24 mouse cellular contexts compared by ENCODE assay signal in genomic region chr7:28645947-28646475, GRCm38 (mm10). TPM values are rescaled to one million over a fixed set of nuclear protein-coding genes. Genes with fewer than 3 reads are reported as not detected.
DNase-seq lines count a peak whose midpoint lies in the region; ATAC-seq and TF ChIP-seq lines count a peak whose summit lies in the region.
"Had no signal": no experiment of that assay in that cellular context is flagged by ENCODE, and none has a peak within 500 bp of the region (broad histone marks: within the 10 kb centered on the region; RNA-seq: fewer than 3 reads in every experiment).

No protein-coding gene starts in this region.

- TF ChIP-seq CTCF in liver, embryonic 14.5 days (IDR thresholded peaks at IDR 0.05; ENCODE audit: low read depth): no peak
- TF ChIP-seq CTCF in liver, postnatal 0 days (IDR thresholded peaks at IDR 0.05; ENCODE audit: low read depth): no peak

- H3K9ac ChIP-seq in embryonic facial prominence, embryonic 13.5 days: no peak overlapping the region
- no peak overlapping the region for H3K9ac ChIP-seq in liver, embryonic 14.5 days (replicated peaks)
- no peak overlapping the region for H3K9ac ChIP-seq in liver, embryonic 11.5 days (ENCODE audit: low read depth, low read length)
- H3K9ac ChIP-seq in liver, postnatal 0 days (replicated peaks): no peak overlapping the region
- H3K9ac ChIP-seq: forebrain, embryonic 13.5 days; hindbrain, embryonic 14.5 days had no signal

- ATAC-seq in embryonic facial prominence, embryonic 13.5 days (ENCODE audit: insufficient number of reproducible peaks, insufficient read depth, low FRiP score, low TSS enrichment, low read depth): peak; percentile 3; the same call in 1 of the 2 replicates
- peak; percentile 62 for ATAC-seq in liver, embryonic 14.5 days (ENCODE audit: insufficient read depth)
- no peak for ATAC-seq in liver, embryonic 11.5 days (replicated peaks; ENCODE audit: low FRiP score)
- ATAC-seq in liver, postnatal 0 days: peak; percentile 96
- ATAC-seq: forebrain, embryonic 13.5 days; intestine, embryonic 16.5 days had no signal

- H3K27me3 ChIP-seq in embryonic facial prominence, embryonic 13.5 days: no peaks in the 10 kb centered on the region
- H3K27me3 ChIP-seq in embryonic facial prominence, embryonic 10.5 days (replicated peaks; ENCODE audit: low read depth, poor library complexity, severe bottlenecking): no peaks in the 10 kb centered on the region
- no peaks in the 10 kb centered on the region for H3K27me3 ChIP-seq in liver, embryonic 14.5 days (ENCODE audit: control insufficient read depth, insufficient read depth, low read length)
- H3K27me3 ChIP-seq in liver, embryonic 11.5 days (replicated peaks; ENCODE audit: control insufficient read depth, insufficient read depth, low read length): no peaks in the 10 kb centered on the region
- H3K27me3 ChIP-seq in liver, postnatal 0 days (ENCODE audit: insufficient read depth, low read length): no peaks in the 10 kb centered on the region
- no peaks in the 10 kb centered on the region for H3K27me3 ChIP-seq in hindbrain, embryonic 10.5 days (ENCODE audit: insufficient read depth, poor library complexity, severe bottlenecking)
- H3K27me3 ChIP-seq: CH12.LX; forebrain, embryonic 13.5 days had no signal

- DNase-seq in embryonic facial prominence, embryonic 10.5 days (ENCODE audit: low spot score): no peak
- DNase-seq in liver, embryonic 14.5 days (ENCODE audit: low read depth in 3 of 3, low spot score in 3 of 3): peak; percentile 10 to 25 (median 16)
- no peak for DNase-seq in liver, embryonic 11.5 days (ENCODE audit: low spot score)
- peak; percentile 35 for DNase-seq in liver, postnatal 0 days
- DNase-seq in heart, postnatal 14 days: no peak
- DNase-seq in hindbrain, embryonic 10.5 days (ENCODE audit: low spot score): no peak
- DNase-seq: adrenal gland, adult 2 months; adrenal gland, postnatal 25 days; cerebellum, adult 18-20 months; cerebellum, postnatal 10 days; embryo, embryonic 11 days; gastrocnemius, adult 2 months; gastrocnemius, postnatal 25 days; heart, adult 11 months; heart, postnatal 10 days had no signal

- TF ChIP-seq EP300 in liver, embryonic 14.5 days (IDR thresholded peaks at IDR 0.05; ENCODE audit: low read depth): no peak
- peak; percentile 85 for TF ChIP-seq EP300 in liver, postnatal 0 days (IDR thresholded peaks at IDR 0.05; ENCODE audit: low read depth)

- no peaks in the 10 kb centered on the region for H3K36me3 ChIP-seq in embryonic facial prominence, embryonic 13.5 days
- no peaks in the 10 kb centered on the region for H3K36me3 ChIP-seq in embryonic facial prominence, embryonic 10.5 days (replicated peaks)
- H3K36me3 ChIP-seq in liver, embryonic 14.5 days (replicated peaks; ENCODE audit: control insufficient read depth, insufficient read depth, low read depth): no peaks in the 10 kb centered on the region
- no peaks in the 10 kb centered on the region for H3K36me3 ChIP-seq in liver, embryonic 11.5 days (ENCODE audit: control insufficient read depth, insufficient read depth, low read length)
- no peaks in the 10 kb centered on the region for H3K36me3 ChIP-seq in liver, postnatal 0 days (replicated peaks; ENCODE audit: insufficient read depth, low read length)
- H3K36me3 ChIP-seq in hindbrain, embryonic 10.5 days: no peaks in the 10 kb centered on the region
- H3K36me3 ChIP-seq: heart, embryonic 10.5 days had no signal

- H3K4me3 ChIP-seq in embryonic facial prominence, embryonic 13.5 days: no peak overlapping the region
- no peak overlapping the region for H3K4me3 ChIP-seq in embryonic facial prominence, embryonic 10.5 days
- H3K4me3 ChIP-seq in liver, embryonic 14.5 days (ENCODE audit: insufficient read depth in 1 of 2, low read depth in 2 of 2, low read length in 2 of 2): no peak overlapping the region
- no peak overlapping the region for H3K4me3 ChIP-seq in liver, embryonic 11.5 days (ENCODE audit: low read depth, low read length)
- H3K4me3 ChIP-seq in liver, postnatal 0 days (ENCODE audit: low read depth, low read length): no peak overlapping the region
- H3K4me3 ChIP-seq in hindbrain, embryonic 10.5 days: no peak overlapping the region
- H3K4me3 ChIP-seq: forebrain, embryonic 13.5 days; gastrocnemius, adult 2 months; heart, embryonic 10.5 days had no signal

- H3K9me3 ChIP-seq in embryonic facial prominence, embryonic 13.5 days: no peaks in the 10 kb centered on the region
- no peaks in the 10 kb centered on the region for H3K9me3 ChIP-seq in embryonic facial prominence, embryonic 10.5 days
- H3K9me3 ChIP-seq in liver, embryonic 14.5 days (ENCODE audit: control insufficient read depth, low read length): no peaks in the 10 kb centered on the region
- no peaks in the 10 kb centered on the region for H3K9me3 ChIP-seq in liver, embryonic 11.5 days (ENCODE audit: control insufficient read depth, low read length)
- no peaks in the 10 kb centered on the region for H3K9me3 ChIP-seq in liver, postnatal 0 days (ENCODE audit: low read length)
- H3K9me3 ChIP-seq in hindbrain, embryonic 10.5 days: no peaks in the 10 kb centered on the region
- H3K9me3 ChIP-seq: forebrain, embryonic 13.5 days; heart, embryonic 10.5 days had no signal

- H3K4me2 ChIP-seq in embryonic facial prominence, embryonic 13.5 days: no peak overlapping the region
- no peak overlapping the region for H3K4me2 ChIP-seq in liver, embryonic 14.5 days (ENCODE audit: low read depth)
- no peak overlapping the region for H3K4me2 ChIP-seq in liver, embryonic 11.5 days
- no peak overlapping the region for H3K4me2 ChIP-seq in liver, postnatal 0 days (ENCODE audit: low read depth, low read length)
- H3K4me2 ChIP-seq: forebrain, embryonic 13.5 days; hindbrain, embryonic 14.5 days had no signal

- no peaks in the 10 kb centered on the region for H3K4me1 ChIP-seq in embryonic facial prominence, embryonic 13.5 days
- 0 out of 2 replicates have a peak, but pooled peaks cover 5% of the 10 kb centered on the region for H3K4me1 ChIP-seq in embryonic facial prominence, embryonic 10.5 days
- no peaks in the 10 kb centered on the region; a peak in 1 of 4 replicates for H3K4me1 ChIP-seq in liver, embryonic 14.5 days (replicated peaks; ENCODE audit: control insufficient read depth in 2 of 2, insufficient read depth in 2 of 2, low read length in 1 of 2)
- H3K4me1 ChIP-seq in liver, embryonic 11.5 days (replicated peaks; ENCODE audit: control insufficient read depth, insufficient read depth, low read length): no peaks in the 10 kb centered on the region
- no peaks in the 10 kb centered on the region for H3K4me1 ChIP-seq in liver, postnatal 0 days (ENCODE audit: insufficient read depth)
- no peaks in the 10 kb centered on the region for H3K4me1 ChIP-seq in hindbrain, embryonic 10.5 days (replicated peaks)
- H3K4me1 ChIP-seq: heart, embryonic 10.5 days had no signal

- intact Hi-C loops in heart, postnatal 14 days (cut with DNase I): no loop called here

- H3K27ac ChIP-seq in embryonic facial prominence, embryonic 13.5 days: no peak overlapping the region
- H3K27ac ChIP-seq in embryonic facial prominence, embryonic 10.5 days (replicated peaks): no peak overlapping the region
- H3K27ac ChIP-seq in liver, embryonic 14.5 days: no peak overlapping the region
- no peak overlapping the region for H3K27ac ChIP-seq in liver, embryonic 11.5 days (ENCODE audit: low read depth, low read length)
- peak overlapping the region; percentile 50; the same call in 1 of the 2 replicates for H3K27ac ChIP-seq in liver, postnatal 0 days (ENCODE audit: low read depth)
- H3K27ac ChIP-seq in hindbrain, embryonic 10.5 days: no peak overlapping the region
- H3K27ac ChIP-seq: forebrain, embryonic 13.5 days; gastrocnemius, adult 2 months; heart, embryonic 10.5 days; hindbrain, embryonic 14.5 days had no signal

- WGBS in embryonic facial prominence, embryonic 13.5 days: 88% methylated on average over 2 of the region's 2 CpGs
- 87% methylated on average over 2 of the region's 2 CpGs for WGBS in embryonic facial prominence, embryonic 10.5 days
- WGBS in liver, embryonic 14.5 days (ENCODE audit: insufficient replicate concordance): 59% methylated on average over 2 of the region's 2 CpGs
- WGBS in liver, embryonic 11.5 days: 81% methylated on average over 2 of the region's 2 CpGs
- WGBS in liver, postnatal 0 days (ENCODE audit: insufficient replicate concordance): 63% methylated on average over 2 of the region's 2 CpGs
- 94% methylated on average over 2 of the region's 2 CpGs for WGBS in hindbrain, embryonic 10.5 days

RNA-seq across cellular contexts. Expression of gene Acp7, which starts 14.9 kb away (rescaled TPM):
- 0.23 TPM in 1 of 2 replicates, not detected in the other for polyA plus RNA-seq in embryonic facial prominence, embryonic 13.5 days (2015; fragmentation: Nextera tagmentation; extraction: Ambion mirVana)
- not detected in 2 replicates for polyA plus RNA-seq in embryonic facial prominence, embryonic 10.5 days (2016; fragmentation: Nextera tagmentation; extraction: Ambion mirVana)
- polyA plus RNA-seq in liver, embryonic 14.5 days (2012; rRNA removed): not detected in 2 replicates
- not detected in 2 replicates for polyA plus RNA-seq in liver, embryonic 14.5 days (2014; fragmentation: Nextera tagmentation; extraction: Ambion mirVana)
- not detected in 2 replicates for polyA plus RNA-seq in liver, embryonic 11.5 days (2014; fragmentation: Nextera tagmentation; extraction: Ambion mirVana)
- not detected in 2 replicates for polyA plus RNA-seq in liver, postnatal 0 days (2015; fragmentation: Nextera tagmentation; extraction: Ambion mirVana)
- total RNA-seq in heart, postnatal 14 days (2021): not detected
- polyA plus RNA-seq in hindbrain, embryonic 10.5 days (2016; fragmentation: Nextera tagmentation; extraction: Ambion mirVana): not detected in 2 replicates
- total RNA-seq: adrenal gland, adult 2 months; adrenal gland, postnatal 25 days; CH12.LX; common myeloid progenitor, adult 5-6 weeks; gastrocnemius, adult 2 months; gastrocnemius, postnatal 25 days; heart, postnatal 10 days; hematopoietic stem cell, adult 5-6 weeks had no signal
- polyA plus RNA-seq: adrenal gland, adult 2 months; forebrain, embryonic 13.5 days; heart, embryonic 10.5 days; heart, embryonic 14.5 days; intestine, embryonic 16.5 days had no signal

RNA-seq across cellular contexts. Expression of gene Fbxo27, which starts 46.6 kb away (rescaled TPM):
- 7.7 and 8.3 TPM in 2 replicates for polyA plus RNA-seq in embryonic facial prominence, embryonic 13.5 days (2015; fragmentation: Nextera tagmentation; extraction: Ambion mirVana)
- polyA plus RNA-seq in embryonic facial prominence, embryonic 10.5 days (2016; fragmentation: Nextera tagmentation; extraction: Ambion mirVana): 7.8 TPM in 2 replicates
- 0.37 and 0.55 TPM in 2 replicates for polyA plus RNA-seq in liver, embryonic 14.5 days (2012; rRNA removed)
- polyA plus RNA-seq in liver, embryonic 14.5 days (2014; fragmentation: Nextera tagmentation; extraction: Ambion mirVana): 0.09 and 0.15 TPM in 2 replicates
- polyA plus RNA-seq in liver, embryonic 11.5 days (2014; fragmentation: Nextera tagmentation; extraction: Ambion mirVana): 1.4 and 1.7 TPM in 2 replicates
- polyA plus RNA-seq in liver, postnatal 0 days (2015; fragmentation: Nextera tagmentation; extraction: Ambion mirVana): 0.19 and 0.24 TPM in 2 replicates
- total RNA-seq in heart, postnatal 14 days (2021): under 1 TPM; 0.17 to 0.62 TPM
- polyA plus RNA-seq in hindbrain, embryonic 10.5 days (2016; fragmentation: Nextera tagmentation; extraction: Ambion mirVana): 5.6 TPM in 2 replicates
- total RNA-seq: CH12.LX; common myeloid progenitor, adult 5-6 weeks; hematopoietic stem cell, adult 5-6 weeks had no signal

RNA-seq across cellular contexts. Expression of gene Pak4, which starts 48.0 kb away (rescaled TPM):
- 35.8 and 36.0 TPM in 2 replicates for polyA plus RNA-seq in embryonic facial prominence, embryonic 13.5 days (2015; fragmentation: Nextera tagmentation; extraction: Ambion mirVana)
- 70.1 and 75.8 TPM in 2 replicates for polyA plus RNA-seq in embryonic facial prominence, embryonic 10.5 days (2016; fragmentation: Nextera tagmentation; extraction: Ambion mirVana)
- polyA plus RNA-seq in liver, embryonic 14.5 days (2012; rRNA removed): 11.5 and 12.3 TPM in 2 replicates
- polyA plus RNA-seq in liver, embryonic 14.5 days (2014; fragmentation: Nextera tagmentation; extraction: Ambion mirVana): 8.5 and 8.6 TPM in 2 replicates
- 34.0 and 35.3 TPM in 2 replicates for polyA plus RNA-seq in liver, embryonic 11.5 days (2014; fragmentation: Nextera tagmentation; extraction: Ambion mirVana)
- 5.3 and 6.2 TPM in 2 replicates for polyA plus RNA-seq in liver, postnatal 0 days (2015; fragmentation: Nextera tagmentation; extraction: Ambion mirVana)
- total RNA-seq in heart, postnatal 14 days (2021): 1 to 10 TPM; 8.5 to 9.9 TPM
- polyA plus RNA-seq in hindbrain, embryonic 10.5 days (2016; fragmentation: Nextera tagmentation; extraction: Ambion mirVana): 51.8 and 66.0 TPM in 2 replicates

RNA-seq across cellular contexts. Expression of gene Samd4b, which starts 48.1 kb away (rescaled TPM):
- 32.8 and 33.3 TPM in 2 replicates for polyA plus RNA-seq in embryonic facial prominence, embryonic 13.5 days (2015; fragmentation: Nextera tagmentation; extraction: Ambion mirVana)
- polyA plus RNA-seq in embryonic facial prominence, embryonic 10.5 days (2016; fragmentation: Nextera tagmentation; extraction: Ambion mirVana): 36.0 and 38.9 TPM in 2 replicates
- 12.0 and 14.2 TPM in 2 replicates for polyA plus RNA-seq in liver, embryonic 14.5 days (2012; rRNA removed)
- polyA plus RNA-seq in liver, embryonic 14.5 days (2014; fragmentation: Nextera tagmentation; extraction: Ambion mirVana): 4.5 and 5.9 TPM in 2 replicates
- 17.4 and 18.6 TPM in 2 replicates for polyA plus RNA-seq in liver, embryonic 11.5 days (2014; fragmentation: Nextera tagmentation; extraction: Ambion mirVana)
- 3.5 and 4.3 TPM in 2 replicates for polyA plus RNA-seq in liver, postnatal 0 days (2015; fragmentation: Nextera tagmentation; extraction: Ambion mirVana)
- total RNA-seq in heart, postnatal 14 days (2021): 10 to 100 TPM; 32.1 to 32.4 TPM
- 34.0 and 44.0 TPM in 2 replicates for polyA plus RNA-seq in hindbrain, embryonic 10.5 days (2016; fragmentation: Nextera tagmentation; extraction: Ambion mirVana)

Comparison
In these comparisons a context has a peak if more than half of its experiments do, and no peak if none do; other contexts are left out.
1. DNase-seq: peak in liver, embryonic 14.5 days (3 of 3) and liver, postnatal 0 days (single experiment); none in embryonic facial prominence, embryonic 10.5 days (single experiment), liver, embryonic 11.5 days (single experiment), heart, postnatal 14 days (0 of 2) and hindbrain, embryonic 10.5 days (single experiment).